Mouse (Mus musculus): ENCODE data around the gene Gm36028. TPM values are rescaled to one million over a fixed set of nuclear protein-coding genes. Genes with fewer than 3 reads are reported as not detected.

Gene Gm36028
- polyA plus RNA-seq, 1 experiment from 2014 or later, result 0.20 TPM

- WGBS, result under 1% methylated on average over 75 of the region's 87 CpGs
- Histone ChIP-seq H3K27ac (ENCODE audit: low read depth, low read length) (peak overlapping the region; percentile 99), H3K4me3 (ENCODE audit: low read depth, low read length) (peak overlapping the region; percentile 96), H3K27me3 (replicated peaks; ENCODE audit: control insufficient read depth, insufficient read depth, low read length) (no peaks in the 10 kb centered on the region), H3K9me3 (replicated peaks; ENCODE audit: control insufficient read depth, low read length) (no peaks in the 10 kb centered on the region), H3K4me2 (ENCODE audit: low read length) (peak overlapping the region; percentile 69), H3K4me1 (ENCODE audit: control insufficient read depth, insufficient read depth, low read length) (peaks cover 25% of the 10 kb centered on the region), H3K9ac (ENCODE audit: low read length) (peak overlapping the region; percentile 98), H3K36me3 (ENCODE audit: control insufficient read depth, insufficient read depth, low read length) (peaks cover 3% of the 10 kb centered on the region; the same call in 1 of the 2 replicates)
- ATAC-seq (peak; percentile 80), DNase-seq (ENCODE audit: low spot score) (peak; percentile 82)
Observed at GRCm38 (mm10) chr16:37868506-37869469, 7.8 kb upstream of the Gm36028 start.

GRCm38 (mm10) chr16:37867791-37868505 lies 7.0 kb upstream of the Gm36028 start, which contains the start of gene Lrrc58:
Gene Lrrc58 (plus strand): TSS chr16:37868389.
- ATAC-seq, result peak; percentile 94
- H3K27ac ChIP-seq (ENCODE audit: low read depth, low read length), result peak within 1 kb of the TSS; percentile 99
- DNase-seq (ENCODE audit: low spot score), result peak; percentile 92
- peaks cover 25% of the 10 kb centered on the region for H3K4me1 ChIP-seq (ENCODE audit: control insufficient read depth, insufficient read depth, low read length)
- WGBS, result under 1% methylated on average over 65 of the region's 86 CpGs
- no peaks in the 10 kb centered on the region for H3K9me3 ChIP-seq (replicated peaks; ENCODE audit: control insufficient read depth, low read length)
- H3K36me3 ChIP-seq (ENCODE audit: control insufficient read depth, insufficient read depth, low read length), result peaks cover 3% of the 10 kb centered on the region; the same call in 1 of the 2 replicates
- H3K4me3 ChIP-seq (ENCODE audit: low read depth, low read length), result peak within 1 kb of the TSS; percentile 96
- H3K27me3 ChIP-seq (replicated peaks; ENCODE audit: control insufficient read depth, insufficient read depth, low read length), result no peaks in the 10 kb centered on the region
- peak within 1 kb of the TSS; percentile 69 for H3K4me2 ChIP-seq (ENCODE audit: low read length)
- peak within 1 kb of the TSS; percentile 98 for H3K9ac ChIP-seq (ENCODE audit: low read length)

GRCm38 (mm10) chr16:37865841-37866240 lies 4.9 kb upstream of the Gm36028 start:
- ATAC-seq, result no peak
- Histone ChIP-seq H3K4me3 (ENCODE audit: low read depth, low read length) (no peak overlapping the region), H3K4me1 (ENCODE audit: control insufficient read depth, insufficient read depth, low read length) (peaks cover 16% of the 10 kb centered on the region), H3K36me3 (ENCODE audit: control insufficient read depth, insufficient read depth, low read length) (no peaks in the 10 kb centered on the region), H3K4me2 (ENCODE audit: low read length) (no peak overlapping the region), H3K27me3 (replicated peaks; ENCODE audit: control insufficient read depth, insufficient read depth, low read length) (no peaks in the 10 kb centered on the region), H3K27ac (ENCODE audit: low read depth, low read length) (no peak overlapping the region), H3K9ac (ENCODE audit: low read length) (no peak overlapping the region), H3K9me3 (replicated peaks; ENCODE audit: control insufficient read depth, low read length) (no peaks in the 10 kb centered on the region)
- DNase-seq (ENCODE audit: low spot score), result no peak
- 82% methylated on average over 9 of the region's 9 CpGs for WGBS

- Histone ChIP-seq H3K9me3 (replicated peaks; ENCODE audit: control insufficient read depth, low read length) (no peaks in the 10 kb centered on the region), H3K4me2 (ENCODE audit: low read length) (no peak overlapping the region), H3K27ac (ENCODE audit: low read depth, low read length) (no peak overlapping the region), H3K4me1 (ENCODE audit: control insufficient read depth, insufficient read depth, low read length) (peaks cover 3% of the 10 kb centered on the region; the same call in 1 of the 2 replicates), H3K36me3 (ENCODE audit: control insufficient read depth, insufficient read depth, low read length) (no peaks in the 10 kb centered on the region), H3K4me3 (ENCODE audit: low read depth, low read length) (no peak overlapping the region), H3K27me3 (replicated peaks; ENCODE audit: control insufficient read depth, insufficient read depth, low read length) (no peaks in the 10 kb centered on the region), H3K9ac (ENCODE audit: low read length) (no peak overlapping the region)
- 82% methylated on average over 3 of the region's 3 CpGs for WGBS
- ATAC-seq (no peak), DNase-seq (ENCODE audit: low spot score) (no peak)
Observed at GRCm38 (mm10) chr16:37863876-37864275, 2.9 kb upstream of the Gm36028 start.

GRCm38 (mm10) chr16:37860213-37860612 lies 733 bp downstream of the Gm36028 start:
- Histone ChIP-seq H3K9ac (ENCODE audit: low read length) (no peak overlapping the region), H3K27ac (ENCODE audit: low read depth, low read length) (no peak overlapping the region), H3K4me3 (ENCODE audit: low read depth, low read length) (no peak overlapping the region), H3K27me3 (replicated peaks; ENCODE audit: control insufficient read depth, insufficient read depth, low read length) (no peaks in the 10 kb centered on the region), H3K4me1 (ENCODE audit: control insufficient read depth, insufficient read depth, low read length) (no peaks in the 10 kb centered on the region), H3K4me2 (ENCODE audit: low read length) (no peak overlapping the region), H3K36me3 (ENCODE audit: control insufficient read depth, insufficient read depth, low read length) (no peaks in the 10 kb centered on the region), H3K9me3 (replicated peaks; ENCODE audit: control insufficient read depth, low read length) (no peaks in the 10 kb centered on the region)
- DNase-seq (ENCODE audit: low spot score) (no peak), ATAC-seq (no peak)
- 86% methylated on average over 7 of the region's 7 CpGs for WGBS

- H3K4me2 ChIP-seq (ENCODE audit: low read length), result no peak overlapping the region
- H3K9ac ChIP-seq (ENCODE audit: low read length), result no peak overlapping the region
- H3K27ac ChIP-seq (ENCODE audit: low read depth, low read length), result no peak overlapping the region
- DNase-seq (ENCODE audit: low spot score), result no peak
- no peaks in the 10 kb centered on the region for H3K4me1 ChIP-seq (ENCODE audit: control insufficient read depth, insufficient read depth, low read length)
- 63% methylated on average over 8 of the region's 8 CpGs for WGBS
- ATAC-seq, result no peak
- H3K9me3 ChIP-seq (replicated peaks; ENCODE audit: control insufficient read depth, low read length), result no peaks in the 10 kb centered on the region
- H3K27me3 ChIP-seq (replicated peaks; ENCODE audit: control insufficient read depth, insufficient read depth, low read length), result no peaks in the 10 kb centered on the region
- H3K36me3 ChIP-seq (ENCODE audit: control insufficient read depth, insufficient read depth, low read length), result no peaks in the 10 kb centered on the region
- no peak overlapping the region for H3K4me3 ChIP-seq (ENCODE audit: low read depth, low read length)
Observed at GRCm38 (mm10) chr16:37857495-37857894, 3.5 kb downstream of the Gm36028 start.

GRCm38 (mm10) chr16:37856327-37856726 lies 4.6 kb downstream of the Gm36028 start:
- Histone ChIP-seq H3K4me3 (ENCODE audit: low read depth, low read length) (no peak overlapping the region), H3K36me3 (ENCODE audit: control insufficient read depth, insufficient read depth, low read length) (no peaks in the 10 kb centered on the region), H3K27ac (ENCODE audit: low read depth, low read length) (no peak overlapping the region), H3K9ac (ENCODE audit: low read length) (no peak overlapping the region), H3K4me1 (ENCODE audit: control insufficient read depth, insufficient read depth, low read length) (no peaks in the 10 kb centered on the region), H3K27me3 (replicated peaks; ENCODE audit: control insufficient read depth, insufficient read depth, low read length) (no peaks in the 10 kb centered on the region), H3K9me3 (replicated peaks; ENCODE audit: control insufficient read depth, low read length) (no peaks in the 10 kb centered on the region), H3K4me2 (ENCODE audit: low read length) (no peak overlapping the region)
- ATAC-seq, result no peak
- WGBS, result 79% methylated on average over 3 of the region's 3 CpGs
- DNase-seq (ENCODE audit: low spot score), result no peak

GRCm38 (mm10) chr16:37855583-37855982 lies 5.4 kb downstream of the Gm36028 start:
- no peaks in the 10 kb centered on the region for H3K27me3 ChIP-seq (replicated peaks; ENCODE audit: control insufficient read depth, insufficient read depth, low read length)
- WGBS, result 83% methylated on average over 8 of the region's 8 CpGs

More at GRCm38 (mm10) chr16:37855583-37855982, 5.4 kb downstream of the Gm36028 start:
- H3K4me2 ChIP-seq (ENCODE audit: low read length), result no peak overlapping the region
- H3K4me3 ChIP-seq (ENCODE audit: low read depth, low read length), result no peak overlapping the region
- H3K27ac ChIP-seq (ENCODE audit: low read depth, low read length), result no peak overlapping the region
- no peaks in the 10 kb centered on the region for H3K36me3 ChIP-seq (ENCODE audit: control insufficient read depth, insufficient read depth, low read length)
- no peak overlapping the region for H3K9ac ChIP-seq (ENCODE audit: low read length)
- H3K9me3 ChIP-seq (replicated peaks; ENCODE audit: control insufficient read depth, low read length), result no peaks in the 10 kb centered on the region
- ATAC-seq (no peak), DNase-seq (ENCODE audit: low spot score) (no peak)
- H3K4me1 ChIP-seq (ENCODE audit: control insufficient read depth, insufficient read depth, low read length), result no peaks in the 10 kb centered on the region

Measured in forebrain, embryonic 14.5 days (tissue).